Mouse (Mus musculus): ENCODE results near the gene Ctnnbip1. TPM values are rescaled to one million over a fixed set of nuclear protein-coding genes. Genes with fewer than 3 reads are reported as not detected.

Ctnnbip1 gene
- polyA plus RNA-seq (2015; fragmentation: Nextera tagmentation; extraction: Ambion mirVana): 38.4 and 40.1 TPM in 2 replicates

DNA sequence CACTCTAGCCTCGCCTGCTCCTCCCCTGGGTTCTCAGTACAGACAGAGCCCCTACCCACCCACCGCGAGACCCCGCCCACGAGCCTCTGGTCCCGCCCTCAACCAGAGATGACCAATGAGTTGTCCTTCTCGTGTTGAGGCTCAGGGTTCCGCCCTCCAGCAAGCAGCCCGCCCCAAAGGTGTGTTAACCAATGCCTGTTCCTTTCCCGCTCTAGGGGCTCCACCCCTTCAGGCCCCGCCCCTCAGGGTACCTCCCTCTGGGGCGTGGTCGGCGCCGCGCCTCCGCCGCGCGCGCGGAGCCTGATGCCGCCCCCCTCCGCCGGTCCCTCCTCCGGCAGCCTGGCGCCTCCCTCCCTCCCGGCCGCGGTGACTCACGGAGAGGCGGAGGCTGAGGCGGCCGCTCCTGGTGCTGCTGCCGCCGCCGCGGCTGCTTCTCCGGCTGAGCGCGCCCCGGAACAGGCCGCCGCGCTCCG, at the start of gene Ctnnbip1:
Gene Ctnnbip1 (plus strand): TSS at position 369 of the 473 bp plus-strand sequence.
- Histone ChIP-seq H3K4me2 (replicated peaks; ENCODE audit: low read depth, low read length) (peak within 1 kb of the TSS; percentile 97), H3K27me3 (replicated peaks; ENCODE audit: insufficient read depth, low read length) (no peaks in the 10 kb centered on the region), H3K36me3 (ENCODE audit: insufficient read depth, low read length) (no peaks in the 10 kb centered on the region), H3K9me3 (ENCODE audit: low read length) (no peaks in the 10 kb centered on the region), H3K4me1 (ENCODE audit: insufficient read depth, low read depth, low read length) (no peaks in the 10 kb centered on the region), H3K27ac (ENCODE audit: low read length) (peak within 1 kb of the TSS; percentile 27), H3K9ac (replicated peaks; ENCODE audit: low read depth) (peak within 1 kb of the TSS; percentile 60), H3K4me3 (ENCODE audit: low read depth, low read length) (peak within 1 kb of the TSS; percentile 65)
- under 1% methylated on average over 36 of the region's 46 CpGs for WGBS
- no peak for TF ChIP-seq CTCF (IDR thresholded peaks at IDR 0.05)
- TF ChIP-seq EP300 (IDR thresholded peaks at IDR 0.05): no peak
- ATAC-seq: peak; percentile 99
- peak; percentile 98 for DNase-seq (ENCODE audit: low spot score)

DNA sequence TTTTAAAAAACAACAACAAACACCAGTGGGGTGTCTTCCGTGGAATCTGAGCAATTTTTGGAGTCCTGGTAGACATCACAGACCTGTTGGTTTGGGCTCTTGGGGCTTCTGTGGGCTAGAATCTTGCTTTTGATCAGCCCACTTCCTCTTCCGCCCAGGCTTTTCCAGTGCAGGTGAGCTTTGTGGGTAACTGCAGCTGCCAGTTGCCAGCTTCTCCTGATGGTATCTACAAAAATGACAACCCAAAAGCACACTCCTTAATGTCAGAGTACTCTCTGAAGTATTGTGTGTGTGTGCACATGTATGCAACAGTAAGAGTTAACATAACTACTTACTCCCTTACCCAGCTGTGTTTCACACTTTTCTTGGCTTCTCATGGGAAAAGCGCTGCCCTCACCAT, 48.5 kb upstream of the Ctnnbip1 start:
- WGBS: 94% methylated on average over 3 of the region's 3 CpGs
- H3K27ac ChIP-seq (ENCODE audit: low read length): no peak overlapping the region
- no peak for DNase-seq (ENCODE audit: low spot score)
- TF ChIP-seq EP300 (IDR thresholded peaks at IDR 0.05) (no peak), CTCF (IDR thresholded peaks at IDR 0.05) (no peak)
- H3K4me3 ChIP-seq (ENCODE audit: low read depth, low read length): no peak overlapping the region
- H3K27me3 ChIP-seq (replicated peaks; ENCODE audit: insufficient read depth, low read length): no peaks in the 10 kb centered on the region
- no peaks in the 10 kb centered on the region for H3K36me3 ChIP-seq (ENCODE audit: insufficient read depth, low read length)
- ATAC-seq: no peak
- no peaks in the 10 kb centered on the region for H3K9me3 ChIP-seq (ENCODE audit: low read length)
- no peak overlapping the region for H3K4me2 ChIP-seq (replicated peaks; ENCODE audit: low read depth, low read length)
- no peak overlapping the region for H3K9ac ChIP-seq (replicated peaks; ENCODE audit: low read depth)
- no peaks in the 10 kb centered on the region for H3K4me1 ChIP-seq (ENCODE audit: insufficient read depth, low read depth, low read length)

DNA sequence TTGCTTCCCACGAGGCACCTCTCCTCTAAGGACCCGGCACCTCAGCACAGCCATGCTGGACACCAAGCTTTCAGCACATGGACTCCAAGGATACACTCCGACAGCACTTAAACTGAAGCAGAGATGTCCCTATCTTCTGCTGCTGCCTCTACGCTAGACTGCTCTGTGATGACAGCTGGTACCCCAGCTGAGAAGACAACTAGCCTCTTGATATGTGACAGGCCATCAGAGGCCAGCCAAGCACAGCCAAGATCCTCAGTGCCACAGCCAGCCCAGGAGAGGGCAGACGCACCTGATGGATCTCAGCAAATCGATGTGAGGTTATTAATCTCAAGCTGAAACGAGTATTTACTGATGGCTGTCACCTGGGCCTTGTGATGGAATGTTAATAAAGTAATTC, 42.9 kb upstream of the Ctnnbip1 start:
- H3K4me1 ChIP-seq (ENCODE audit: insufficient read depth, low read depth, low read length): no peaks in the 10 kb centered on the region
- no peaks in the 10 kb centered on the region for H3K27me3 ChIP-seq (replicated peaks; ENCODE audit: insufficient read depth, low read length)
- DNase-seq (ENCODE audit: low spot score) (no peak), ATAC-seq (no peak)
- no peak overlapping the region for H3K27ac ChIP-seq (ENCODE audit: low read length)
- no peak overlapping the region for H3K9ac ChIP-seq (replicated peaks; ENCODE audit: low read depth)
- WGBS: 57% methylated on average over 7 of the region's 7 CpGs
- H3K4me2 ChIP-seq (replicated peaks; ENCODE audit: low read depth, low read length): no peak overlapping the region
- no peaks in the 10 kb centered on the region for H3K36me3 ChIP-seq (ENCODE audit: insufficient read depth, low read length)
- no peak overlapping the region for H3K4me3 ChIP-seq (ENCODE audit: low read depth, low read length)
- TF ChIP-seq CTCF (IDR thresholded peaks at IDR 0.05) (no peak), EP300 (IDR thresholded peaks at IDR 0.05) (no peak)
- no peaks in the 10 kb centered on the region for H3K9me3 ChIP-seq (ENCODE audit: low read length)

DNA sequence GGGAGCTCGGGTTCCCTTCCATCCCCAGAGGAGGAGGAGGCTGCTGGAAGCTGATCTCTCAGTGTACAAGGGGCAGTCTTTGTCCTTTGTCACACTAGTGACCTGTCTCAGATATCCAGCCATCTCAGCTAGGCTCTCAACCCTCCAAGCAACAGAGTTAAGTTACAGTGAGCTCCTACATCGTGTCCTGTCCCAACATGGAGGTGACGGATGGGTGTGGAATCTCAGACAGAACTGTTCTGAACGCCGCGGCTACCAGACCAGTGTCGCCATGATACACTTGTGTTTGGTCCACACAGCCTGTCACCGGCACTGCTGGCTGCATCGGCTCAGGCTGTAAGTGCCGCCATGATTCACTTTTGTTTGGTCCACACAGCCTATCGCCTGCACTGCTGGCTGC, 41.0 kb upstream of the Ctnnbip1 start, which contains the start of gene Tmem274:
Gene Tmem274 (plus strand): TSS at position 301 of the 400 bp plus-strand sequence.
- no peak within 1 kb of the TSS for H3K4me2 ChIP-seq (replicated peaks; ENCODE audit: low read depth, low read length)
- H3K9ac ChIP-seq (replicated peaks; ENCODE audit: low read depth): no peak within 1 kb of the TSS
- no peak for DNase-seq (ENCODE audit: low spot score)
- 87% methylated on average over 11 of the region's 11 CpGs for WGBS
- H3K36me3 ChIP-seq (ENCODE audit: insufficient read depth, low read length): no peaks in the 10 kb centered on the region
- no peak for ATAC-seq
- H3K9me3 ChIP-seq (ENCODE audit: low read length): no peaks in the 10 kb centered on the region
- H3K4me1 ChIP-seq (ENCODE audit: insufficient read depth, low read depth, low read length): no peaks in the 10 kb centered on the region
- no peak within 1 kb of the TSS for H3K4me3 ChIP-seq (ENCODE audit: low read depth, low read length)
- H3K27ac ChIP-seq (ENCODE audit: low read length): no peak within 1 kb of the TSS
- TF ChIP-seq EP300 (IDR thresholded peaks at IDR 0.05) (no peak), CTCF (IDR thresholded peaks at IDR 0.05) (no peak)
- no peaks in the 10 kb centered on the region for H3K27me3 ChIP-seq (replicated peaks; ENCODE audit: insufficient read depth, low read length)

DNA sequence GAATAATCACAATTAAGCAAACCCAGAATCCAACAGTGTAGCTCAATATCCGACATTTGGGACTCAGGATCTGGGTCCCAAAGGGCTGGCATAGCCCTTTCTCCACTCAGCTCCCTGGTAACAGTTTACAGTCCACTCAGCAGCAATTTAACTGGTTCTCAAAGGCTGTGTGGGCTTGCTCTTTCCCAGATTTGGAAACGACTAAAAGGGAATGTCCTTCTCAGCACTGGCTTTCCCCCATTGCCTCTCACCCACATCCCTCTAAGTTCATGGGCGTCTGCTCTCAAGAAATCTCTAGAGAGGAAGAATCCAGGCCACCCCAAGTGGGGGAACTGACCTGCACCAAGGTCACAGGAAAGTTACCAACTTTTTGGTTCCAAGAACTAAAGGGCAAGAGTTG, 33.5 kb upstream of the Ctnnbip1 start:
- 51% methylated on average over 3 of the region's 3 CpGs for WGBS

DNA sequence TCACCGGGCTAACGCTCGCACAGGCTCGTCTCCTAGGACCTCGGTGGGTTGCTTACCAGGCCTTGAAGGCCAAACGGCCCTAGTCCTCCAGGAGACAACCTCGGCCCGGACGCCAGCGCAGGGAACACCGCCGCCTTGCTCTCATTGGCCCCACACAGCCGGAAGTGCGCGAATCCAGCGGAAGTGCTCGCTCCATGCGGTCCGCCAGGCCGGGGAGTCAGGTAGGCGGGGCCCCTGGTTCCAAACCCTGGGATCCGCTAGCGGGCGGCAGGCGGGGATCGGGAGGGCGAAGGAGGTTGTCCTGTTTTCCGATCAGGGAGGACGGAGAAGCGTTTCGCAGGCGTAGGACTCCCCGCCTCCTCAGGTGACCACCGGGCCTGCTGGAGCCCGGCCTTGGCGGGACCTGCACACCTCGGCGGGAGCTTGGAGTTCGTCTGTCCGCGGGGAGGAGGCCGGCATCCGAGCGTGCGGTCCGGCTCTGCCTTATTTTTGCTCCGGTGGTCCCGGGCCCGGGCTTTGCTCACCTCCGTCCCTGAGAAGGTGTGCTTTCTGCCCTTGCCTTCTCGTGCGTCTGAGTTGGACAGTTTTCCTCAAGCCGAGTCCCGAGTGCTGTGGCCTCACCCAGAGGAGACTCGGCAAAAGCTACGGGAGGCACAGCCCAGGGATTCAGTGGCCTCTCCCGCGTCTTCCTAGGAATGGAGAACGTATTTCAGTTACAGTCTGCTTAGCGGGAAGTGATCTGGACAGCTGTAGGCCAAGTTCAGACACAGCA, 32.8 kb upstream of the Ctnnbip1 start, which contains the start of the genes Nmnat1 and Lzic:
Gene Nmnat1 (minus strand): TSS at position 150 of the 772 bp plus-strand sequence.
Gene Lzic (plus strand): TSS at position 177 of the 772 bp plus-strand sequence.
- Histone ChIP-seq H3K36me3 (ENCODE audit: insufficient read depth, low read length) (peaks cover 16% of the 10 kb centered on the region), H3K4me2 (replicated peaks; ENCODE audit: low read depth, low read length) (peak within 1 kb of the TSS; percentile 84), H3K4me1 (ENCODE audit: insufficient read depth, low read depth, low read length) (peaks cover 5% of the 10 kb centered on the region; the same call in 1 of the 2 replicates), H3K27me3 (replicated peaks; ENCODE audit: insufficient read depth, low read length) (no peaks in the 10 kb centered on the region), H3K9me3 (ENCODE audit: low read length) (no peaks in the 10 kb centered on the region), H3K4me3 (ENCODE audit: low read depth, low read length) (peak within 1 kb of the TSS; percentile 62), H3K9ac (replicated peaks; ENCODE audit: low read depth) (peak within 1 kb of the TSS; percentile 61), H3K27ac (ENCODE audit: low read length) (peak within 1 kb of the TSS; percentile 78)
- peak; percentile 96 for DNase-seq (ENCODE audit: low spot score)
- ATAC-seq: peak; percentile 99
- TF ChIP-seq CTCF (IDR thresholded peaks at IDR 0.05) (peak; percentile 43), EP300 (IDR thresholded peaks at IDR 0.05) (no peak)
- WGBS: 0% methylated on average over 57 of the region's 60 CpGs

More for the DNA sequence above, 33.5 kb upstream of the Ctnnbip1 start:
- DNase-seq (ENCODE audit: low spot score) (peak; percentile 29), ATAC-seq (0 out of 2 replicates have a peak, but pooled peaks have one; percentile 25)
- H3K27ac ChIP-seq (ENCODE audit: low read length): peak overlapping the region; percentile 78
- TF ChIP-seq EP300 (IDR thresholded peaks at IDR 0.05) (no peak), CTCF (IDR thresholded peaks at IDR 0.05) (no peak)
- H3K4me2 ChIP-seq (replicated peaks; ENCODE audit: low read depth, low read length): peak overlapping the region; percentile 84
- peaks cover 5% of the 10 kb centered on the region; the same call in 1 of the 2 replicates for H3K4me1 ChIP-seq (ENCODE audit: insufficient read depth, low read depth, low read length)
- peak overlapping the region; percentile 61 for H3K9ac ChIP-seq (replicated peaks; ENCODE audit: low read depth)
- H3K4me3 ChIP-seq (ENCODE audit: low read depth, low read length): peak overlapping the region; percentile 62
- H3K9me3 ChIP-seq (ENCODE audit: low read length): no peaks in the 10 kb centered on the region
- no peaks in the 10 kb centered on the region for H3K27me3 ChIP-seq (replicated peaks; ENCODE audit: insufficient read depth, low read length)
- H3K36me3 ChIP-seq (ENCODE audit: insufficient read depth, low read length): peaks cover 16% of the 10 kb centered on the region
